Mouse (Mus musculus) brown adipose tissue, adult 24 weeks (tissue): ENCODE results near the gene Reps2. TPM values are rescaled to one million over a fixed set of nuclear protein-coding genes. Genes with fewer than 3 reads are reported as not detected.

Experiments
- H3K27ac ChIP-seq: fragments of 200-500 bp; replicated peaks from 2 replicates; pipeline ENCODE4 v1.5.1; 2012; ENCODE audit warnings: low read depth, mild to moderate bottlenecking, low read length
- H3K4me1 ChIP-seq: fragments of 200-500 bp; 2 replicates; pipeline ENCODE4 v1.6.1; 2012; ENCODE audit warnings: low read length, mixed read lengths; ENCODE audit not compliant: control insufficient read depth, insufficient read depth, insufficient read length
- H3K4me3 ChIP-seq: fragments of 200-500 bp; 2 replicates; pipeline ENCODE4 v1.5.1; 2012; ENCODE audit warnings: low read depth, mild to moderate bottlenecking, low read length, moderate library complexity; ENCODE audit not compliant: insufficient read depth
- polyA plus RNA-seq: library from polyadenylated mRNA; stranded (reverse); fragments of >200 nt; gene quantifications from 2 replicates; pipeline ENCODE4 v1.2.4, GENCODE M21; 2012; ENCODE audit not compliant: missing spikeins, insufficient read depth, insufficient read length

Reps2 gene
- 1.3 and 1.5 TPM in 2 replicates for polyA plus RNA-seq

DNA sequence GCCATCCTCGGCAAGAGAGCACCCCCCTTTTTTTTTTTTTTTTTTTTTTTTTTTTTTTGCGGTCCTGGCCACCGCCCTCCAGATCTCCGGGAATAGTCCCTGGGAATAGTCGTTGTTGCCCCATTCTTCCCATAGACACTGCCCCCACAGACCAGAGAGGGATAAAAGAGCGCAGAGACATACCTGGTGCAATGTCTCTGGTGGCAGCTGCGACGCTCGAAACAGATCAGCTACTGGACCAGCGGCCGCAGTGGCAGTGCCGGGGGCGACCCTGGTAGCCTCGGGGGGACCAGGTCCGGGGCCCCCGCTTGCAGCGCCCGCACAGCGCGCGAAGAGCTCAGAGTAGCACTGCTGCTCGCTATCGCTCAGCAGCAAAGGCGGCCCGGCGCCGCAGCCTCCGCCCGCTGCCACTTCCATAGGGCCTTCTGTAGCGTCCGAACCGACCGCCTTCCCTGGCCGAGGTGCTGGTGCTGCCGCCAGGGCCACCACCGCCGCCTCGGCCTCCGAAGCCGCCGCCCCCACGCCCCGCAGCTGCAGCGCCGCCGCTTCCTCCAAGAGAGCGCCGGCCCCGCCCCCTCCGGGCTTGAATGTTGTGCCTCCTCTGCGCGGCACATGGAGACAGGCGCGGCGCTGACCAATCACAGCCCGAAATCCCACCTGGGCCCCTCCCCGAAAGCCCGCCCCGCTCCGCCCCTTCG is at the start of gene Reps2:
Gene Reps2, minus strand, starts transcription at position 559 of the 698 bp plus-strand sequence.
- Histone ChIP-seq H3K27ac (no peak within 1 kb of the TSS), H3K4me3 (peak within 1 kb of the TSS; percentile 66), H3K4me1 (no peaks in the 10 kb centered on the region)

DNA sequence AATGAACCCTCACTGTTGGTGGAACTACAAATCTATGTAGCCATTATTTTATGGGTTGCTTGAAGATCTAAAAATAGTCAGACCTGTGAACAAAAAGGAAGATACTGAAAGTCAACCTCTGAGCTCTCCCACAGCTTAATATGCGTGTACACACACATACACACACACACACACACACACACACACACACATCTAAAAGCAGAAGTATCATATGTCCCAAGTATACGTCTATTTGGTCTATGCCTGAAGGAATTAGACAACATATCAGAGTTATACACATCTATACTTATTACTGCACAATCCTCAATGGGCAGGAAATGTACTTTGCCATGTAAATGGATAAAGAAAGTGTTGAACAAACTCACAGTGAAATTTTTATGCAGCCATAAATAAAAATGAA is 47.8 kb upstream of the Reps2 start:
- H3K27ac ChIP-seq, result no peak overlapping the region
- H3K4me3 ChIP-seq, result no peak overlapping the region
- no peaks in the 10 kb centered on the region for H3K4me1 ChIP-seq

DNA sequence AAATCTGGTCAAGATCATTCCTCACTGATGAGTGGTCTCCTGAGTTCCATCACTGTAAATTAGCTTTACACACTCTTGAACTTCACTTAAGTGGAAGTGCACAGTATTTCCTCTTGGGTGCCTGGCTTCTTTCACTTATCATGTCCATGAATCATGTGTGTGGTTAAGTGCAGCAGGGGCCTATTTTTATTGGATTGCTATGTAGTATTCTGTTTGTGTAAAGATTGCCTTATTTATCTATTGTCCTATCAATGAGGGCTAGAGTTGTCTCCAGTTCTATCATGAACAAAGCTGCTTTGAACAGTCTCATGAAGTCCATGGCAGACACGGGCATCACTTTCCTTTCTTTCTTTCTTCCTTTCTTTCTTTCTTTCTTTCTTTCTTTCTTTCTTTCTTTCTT is 41.9 kb upstream of the Reps2 start:
- H3K27ac ChIP-seq, result no peak overlapping the region
- no peaks in the 10 kb centered on the region for H3K4me1 ChIP-seq
- H3K4me3 ChIP-seq, result no peak overlapping the region

DNA sequence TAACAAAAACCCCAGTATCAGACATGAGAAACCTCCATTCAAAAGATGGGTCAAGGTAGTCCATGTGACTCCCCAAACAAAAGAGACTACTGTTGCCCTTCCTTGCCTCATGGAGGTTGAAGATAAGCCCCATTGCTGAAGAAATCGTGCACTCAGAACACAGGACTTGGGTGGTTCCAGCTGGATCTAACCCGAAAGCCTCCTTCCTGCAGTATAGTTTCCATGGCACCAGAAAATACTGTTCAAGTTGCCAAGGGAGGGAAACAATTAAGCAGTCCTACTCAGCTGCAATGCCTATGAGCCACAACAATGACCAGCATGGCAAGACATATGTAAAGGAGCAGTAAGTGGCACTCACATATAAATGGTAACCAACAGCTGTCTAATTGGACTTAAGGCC is 36.1 kb upstream of the Reps2 start:
- Histone ChIP-seq H3K27ac (no peak overlapping the region), H3K4me3 (no peak overlapping the region), H3K4me1 (no peaks in the 10 kb centered on the region)

DNA sequence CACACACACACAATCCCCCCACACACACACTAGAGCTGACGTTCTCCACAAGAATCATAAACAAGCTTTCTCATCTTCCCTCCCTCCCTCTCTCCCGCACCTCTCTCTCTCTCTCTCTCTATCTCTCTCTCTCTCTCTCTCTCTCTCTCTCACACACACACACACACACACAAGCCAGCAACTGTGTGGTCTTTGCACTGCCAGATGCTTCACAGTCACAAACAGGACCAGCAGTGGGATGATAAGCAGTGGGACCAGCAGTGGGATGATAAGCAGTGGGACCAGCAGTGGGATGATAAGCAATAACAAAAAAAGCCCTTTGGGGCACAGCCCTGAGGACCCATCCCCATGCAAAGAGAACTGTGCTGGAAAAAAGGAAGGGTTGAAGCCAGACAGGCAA is 35.4 kb upstream of the Reps2 start:
- Histone ChIP-seq H3K27ac (no peak overlapping the region), H3K4me3 (no peak overlapping the region), H3K4me1 (no peaks in the 10 kb centered on the region)

DNA sequence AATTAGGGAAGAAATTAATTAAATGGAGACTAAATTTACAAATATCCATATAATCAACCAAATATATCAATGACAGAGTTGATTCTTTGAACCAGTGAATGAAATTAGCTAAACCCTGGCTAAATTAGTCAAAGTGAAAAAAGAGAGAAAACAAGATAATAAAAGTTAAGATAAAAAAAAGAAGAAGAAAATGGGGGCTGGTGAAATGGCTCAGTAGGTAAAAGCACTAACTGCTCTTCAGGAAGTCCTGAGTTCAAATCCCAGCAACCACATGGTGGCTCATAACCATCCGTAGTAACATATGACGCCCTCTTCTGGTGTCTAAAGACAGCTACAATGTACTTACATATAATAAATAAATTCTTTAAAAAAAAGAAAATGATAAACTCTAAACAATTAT is 22.7 kb upstream of the Reps2 start:
- no peak overlapping the region for H3K27ac ChIP-seq
- no peaks in the 10 kb centered on the region for H3K4me1 ChIP-seq
- no peak overlapping the region for H3K4me3 ChIP-seq

DNA sequence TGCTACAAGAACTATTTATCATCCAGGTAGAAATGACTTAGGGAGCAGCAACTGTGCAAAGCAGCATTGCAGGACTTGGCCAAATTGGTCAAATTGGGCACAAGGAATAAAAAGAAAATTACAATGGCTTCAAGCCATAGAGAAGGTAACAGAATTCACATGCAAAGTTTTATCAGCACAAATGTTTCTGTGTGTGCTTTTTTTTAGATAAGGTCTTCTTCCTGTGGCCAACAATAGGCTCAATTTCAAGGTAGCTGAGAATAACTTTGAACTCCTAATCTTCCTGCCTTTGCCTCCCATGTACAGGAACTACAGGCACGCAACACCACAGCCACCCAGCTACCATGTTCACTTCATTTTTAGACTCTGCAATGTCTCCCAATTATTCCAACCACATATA is 16.7 kb upstream of the Reps2 start:
- Histone ChIP-seq H3K4me1 (no peaks in the 10 kb centered on the region), H3K4me3 (no peak overlapping the region), H3K27ac (no peak overlapping the region)

DNA sequence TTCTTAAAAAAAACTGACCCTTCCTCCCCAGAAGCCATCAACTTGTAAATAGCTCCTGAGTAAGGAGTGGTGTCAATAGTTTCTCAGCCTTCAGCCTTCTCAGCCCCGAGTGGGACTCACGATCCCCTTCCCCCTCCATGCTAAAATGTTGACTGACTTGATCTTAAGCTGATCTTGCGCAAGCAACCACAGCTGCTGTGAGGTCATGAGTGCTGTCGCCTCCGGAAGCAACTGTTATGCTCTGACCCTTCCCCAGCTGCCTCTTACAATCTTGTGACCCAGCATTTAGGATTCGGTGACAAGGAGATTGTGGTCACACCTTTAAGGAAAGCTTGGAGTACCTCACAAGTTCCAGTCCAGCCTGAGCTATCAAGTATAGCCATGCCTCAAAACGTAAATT is 10.1 kb upstream of the Reps2 start:
- Histone ChIP-seq H3K4me3 (no peak overlapping the region), H3K4me1 (no peaks in the 10 kb centered on the region), H3K27ac (no peak overlapping the region)

DNA sequence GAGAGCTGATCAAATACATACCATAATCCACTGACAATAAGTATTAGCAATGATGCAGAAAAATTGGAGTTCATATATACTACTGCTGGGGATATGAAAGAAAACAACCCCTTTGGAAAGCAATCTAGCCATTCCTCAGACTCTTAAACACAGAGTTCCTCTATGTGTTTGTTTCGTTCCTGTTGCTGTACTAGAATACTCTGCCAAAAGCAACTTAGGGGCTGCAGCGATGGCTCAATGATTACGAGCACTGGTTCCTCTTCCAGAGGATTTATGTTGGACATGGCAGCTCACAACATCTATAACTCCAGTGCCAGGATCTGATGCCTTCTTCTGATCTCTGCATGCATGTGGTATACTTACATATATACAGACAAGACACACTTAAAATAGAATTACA is 9.0 kb upstream of the Reps2 start:
- H3K4me3 ChIP-seq, result no peak overlapping the region
- no peak overlapping the region for H3K27ac ChIP-seq

DNA sequence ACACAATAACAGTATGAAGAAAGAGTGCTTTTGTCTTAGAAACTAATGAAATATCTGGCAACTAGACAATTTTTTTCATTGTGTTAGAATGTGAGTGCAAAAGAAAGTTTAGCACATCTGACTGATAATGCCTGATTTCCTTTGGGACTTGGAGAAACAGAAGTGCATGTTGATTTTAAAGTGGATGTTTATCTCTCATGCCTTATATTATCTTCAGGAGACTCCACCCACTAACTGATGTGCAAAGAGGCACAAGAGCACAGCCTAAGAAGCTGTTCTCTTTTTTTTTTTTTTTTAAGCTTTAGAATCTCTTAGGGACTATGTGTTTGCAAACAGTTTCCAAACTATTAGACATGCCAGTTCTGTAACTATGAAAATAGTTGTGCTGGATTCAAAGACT is 7.7 kb upstream of the Reps2 start:
- Histone ChIP-seq H3K27ac (no peak overlapping the region), H3K4me3 (no peak overlapping the region), H3K4me1 (no peaks in the 10 kb centered on the region)

More for the DNA sequence above, 9.0 kb upstream of the Reps2 start:
- no peaks in the 10 kb centered on the region for H3K4me1 ChIP-seq

DNA sequence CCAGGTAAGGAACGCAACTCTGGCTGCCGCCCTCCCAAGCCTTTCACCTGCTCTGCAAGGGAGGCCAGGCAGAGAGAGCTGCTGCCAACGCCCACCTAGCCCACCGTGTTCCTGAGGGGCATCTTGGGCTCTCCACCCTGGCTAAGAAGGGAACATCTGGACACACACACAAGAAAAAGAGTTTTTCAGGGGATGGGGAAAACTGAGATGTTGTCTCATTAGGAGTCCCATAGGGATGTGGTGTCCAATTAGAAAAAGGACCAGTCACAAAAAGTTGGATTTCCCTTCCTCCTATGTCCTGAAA is 292 bp upstream of the Reps2 start:
- Histone ChIP-seq H3K27ac (no peak overlapping the region), H3K4me3 (no peak overlapping the region), H3K4me1 (no peaks in the 10 kb centered on the region)

DNA sequence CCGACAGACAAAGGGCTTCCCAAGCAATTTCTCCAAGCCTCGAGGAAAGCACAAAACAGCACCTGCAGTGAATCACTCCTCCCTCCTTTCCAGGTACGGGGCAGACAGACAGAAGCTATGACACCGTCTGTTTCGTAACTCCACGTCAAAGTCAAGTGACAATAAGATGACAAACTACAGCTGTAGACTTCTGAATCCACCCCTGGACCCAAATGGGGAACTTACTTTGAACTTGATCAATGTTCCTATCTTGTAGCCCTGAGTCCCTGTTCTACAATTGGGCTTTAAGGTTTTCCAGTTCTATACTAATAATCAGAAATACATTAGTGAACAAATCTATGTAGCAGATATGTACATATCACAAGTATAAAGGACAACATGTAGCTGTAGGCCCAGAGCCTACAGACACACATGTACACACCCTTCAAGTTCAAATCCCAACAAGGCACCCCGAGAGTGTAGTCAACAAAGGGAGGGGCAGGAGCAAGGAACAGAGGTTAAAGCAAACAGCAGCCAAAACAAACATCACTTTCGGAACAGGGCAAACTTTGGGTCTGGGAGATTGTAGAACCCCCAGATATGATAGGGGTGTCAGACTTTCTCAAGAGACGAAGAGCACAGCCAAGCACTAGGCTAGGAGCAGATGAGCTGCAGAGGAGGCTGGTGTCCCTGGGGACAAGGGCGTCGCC is 903 bp downstream of the Reps2 start:
- peak overlapping the region; percentile 66 for H3K4me3 ChIP-seq
- no peaks in the 10 kb centered on the region for H3K4me1 ChIP-seq
- no peak overlapping the region for H3K27ac ChIP-seq

DNA sequence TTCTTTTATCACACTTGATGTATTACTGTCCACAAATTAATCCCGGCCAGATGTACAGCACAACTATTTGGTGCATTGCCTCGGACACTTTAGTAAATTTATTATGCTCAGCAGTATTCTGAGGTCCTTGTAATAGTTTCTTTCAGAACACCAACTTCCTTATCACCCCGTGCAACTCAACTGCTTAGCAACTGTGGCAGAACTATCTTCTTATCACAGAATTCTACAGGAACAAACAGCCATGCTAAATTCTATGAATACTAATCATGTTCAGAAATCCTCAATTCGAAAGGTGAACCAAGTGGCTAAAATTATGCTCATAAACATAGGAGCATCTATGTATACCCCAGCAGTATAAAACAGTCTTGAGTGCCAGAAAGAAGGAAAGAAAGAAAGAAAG is 1.7 kb downstream of the Reps2 start:
- Histone ChIP-seq H3K4me3 (no peak overlapping the region), H3K4me1 (no peaks in the 10 kb centered on the region), H3K27ac (no peak overlapping the region)

DNA sequence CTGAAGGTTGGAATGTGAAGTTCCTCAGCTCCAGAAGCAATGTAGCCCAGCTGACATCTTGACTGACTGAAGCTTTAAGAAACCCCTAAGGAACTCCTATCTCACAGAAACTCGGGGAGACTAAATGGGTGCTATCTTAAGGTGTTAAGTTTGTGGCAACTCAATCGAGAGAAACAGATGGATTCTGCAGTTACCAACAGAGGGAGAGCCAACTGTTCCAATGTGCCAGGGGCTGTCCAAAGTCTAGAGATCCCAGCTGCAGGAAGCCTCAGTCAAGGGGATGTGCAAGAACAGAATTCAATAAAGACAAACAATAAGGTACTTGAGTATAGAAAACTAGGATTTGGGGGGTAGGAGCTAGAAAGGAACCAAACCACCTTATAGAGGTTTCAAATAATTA is 8.3 kb downstream of the Reps2 start:
- Histone ChIP-seq H3K4me1 (no peaks in the 10 kb centered on the region), H3K27ac (no peak overlapping the region), H3K4me3 (no peak overlapping the region)

DNA sequence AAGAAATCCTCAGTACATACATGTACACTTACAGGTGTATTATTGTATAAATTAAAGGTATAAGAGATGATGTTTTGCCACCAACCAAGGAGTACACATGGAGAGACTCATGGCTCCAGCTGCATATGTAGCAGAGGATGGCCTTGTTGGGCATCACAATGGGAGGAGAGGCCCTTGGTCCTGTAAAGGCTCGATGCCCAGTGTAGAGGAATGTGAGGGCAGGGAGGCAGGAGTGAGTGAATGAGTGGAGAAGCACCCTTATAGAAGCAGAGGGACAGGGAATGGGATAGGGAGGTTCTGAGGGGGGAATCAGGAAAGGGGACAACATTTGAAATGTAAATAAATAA is 21.4 kb downstream of the Reps2 start:
- H3K4me1 ChIP-seq, result no peaks in the 10 kb centered on the region

More for the DNA sequence above, 21.4 kb downstream of the Reps2 start:
- no peak overlapping the region for H3K4me3 ChIP-seq
- no peak overlapping the region for H3K27ac ChIP-seq
